Mouse (Mus musculus) heart, embryonic 10.5 days (tissue): ENCODE data around the gene Pabpn1l. TPM values are rescaled to one million over a fixed set of nuclear protein-coding genes. Genes with fewer than 3 reads are reported as not detected.
"Not testable (repeated sequence)": the region's sequence is repeated elsewhere in the genome, so short reads cannot be mapped to it uniquely, and the experiment has no call there.

Experiments
- DNase-seq: peaks from one replicate; pipeline ENCODE4 v3.0.0-alpha.2; 2017; ENCODE audit warnings: low spot score
- H3K27ac ChIP-seq: fragments of 300-500 bp; sonication (generic); 2 replicates; pipeline ENCODE4 v1.5.1; 2016; ENCODE audit warnings: mild to moderate bottlenecking
- H3K27me3 ChIP-seq: fragments of 300-500 bp; sonication (generic); 2 replicates; pipeline ENCODE4 v1.6.1; 2016; ENCODE audit warnings: mild to moderate bottlenecking; ENCODE audit not compliant: poor library complexity, insufficient read depth, severe bottlenecking
- H3K36me3 ChIP-seq: fragments of 300-500 bp; sonication (generic); 2 replicates; pipeline ENCODE4 v1.6.1; 2016; ENCODE audit warnings: mild to moderate bottlenecking, moderate library complexity
- H3K4me1 ChIP-seq: fragments of 300-500 bp; sonication (generic); 2 replicates; pipeline ENCODE4 v1.6.1; 2016; ENCODE audit warnings: mild to moderate bottlenecking
- H3K4me3 ChIP-seq: fragments of 300-500 bp; sonication (generic); 2 replicates; pipeline ENCODE4 v1.5.1; 2016; ENCODE audit warnings: mild to moderate bottlenecking, moderate library complexity
- H3K9me3 ChIP-seq: fragments of 300-500 bp; sonication (generic); 2 replicates; pipeline ENCODE4 v1.6.1; 2016; ENCODE audit warnings: mild to moderate bottlenecking, moderate library complexity
- WGBS: fragments of 180-500 bp; shearing (Covaris S2); methylation state at CpG from one replicate; pipeline ENCODE4 v1.1.7; 2016; 5-methylcytosine and 5-hydroxymethylcytosine counted together
- polyA plus RNA-seq: library from polyadenylated mRNA; unstranded; fragments of >200 nt; fragmentation: Nextera tagmentation; extraction: Ambion mirVana; gene quantifications from 2 replicates; pipeline ENCODE4 v1.2.1, GENCODE M21; 2016

Gene Pabpn1l
- polyA plus RNA-seq, 1 experiment from 2014 or later, result 0.19 TPM

- Histone ChIP-seq H3K4me1 (peaks cover 76% of the 10 kb centered on the region), H3K27me3 (no peaks in the 10 kb centered on the region), H3K27ac (peak within 1 kb of the TSS; percentile 93), H3K9me3 (no peaks in the 10 kb centered on the region), H3K4me3 (peak within 1 kb of the TSS; percentile 84), H3K36me3 (peaks cover 30% of the 10 kb centered on the region)
- DNase-seq, result peak; percentile 98
- WGBS, result under 1% methylated on average over 39 of the region's 39 CpGs
Observed at GRCm38 (mm10) chr8:122576648-122577022, 45.9 kb downstream of the Pabpn1l start, which contains the start of gene Aprt. Gene Aprt, minus strand, starts transcription at chr8:122576909.

- peak overlapping the region; percentile 84 for H3K4me3 ChIP-seq
- H3K27me3 ChIP-seq, result no peaks in the 10 kb centered on the region
- peaks cover 72% of the 10 kb centered on the region for H3K4me1 ChIP-seq
- peaks cover 36% of the 10 kb centered on the region for H3K36me3 ChIP-seq
- 18% methylated on average over 21 of the region's 21 CpGs for WGBS
- no peaks in the 10 kb centered on the region for H3K9me3 ChIP-seq
- peak overlapping the region; percentile 93 for H3K27ac ChIP-seq
- DNase-seq, result no peak
Observed at GRCm38 (mm10) chr8:122575735-122576647, 46.5 kb downstream of the Pabpn1l start.

- H3K27me3 ChIP-seq, result no peaks in the 10 kb centered on the region
- DNase-seq, result no peak
- peaks cover 43% of the 10 kb centered on the region for H3K36me3 ChIP-seq
- peak overlapping the region; percentile 93 for H3K27ac ChIP-seq
- peaks cover 65% of the 10 kb centered on the region for H3K4me1 ChIP-seq
- peak overlapping the region; percentile 84 for H3K4me3 ChIP-seq
- WGBS, result 63% methylated on average over 8 of the region's 8 CpGs
- no peaks in the 10 kb centered on the region for H3K9me3 ChIP-seq
Observed at GRCm38 (mm10) chr8:122575286-122575685, 47.3 kb downstream of the Pabpn1l start.

GRCm38 (mm10) chr8:122574667-122575251, 47.8 kb downstream of the Pabpn1l start:
- Histone ChIP-seq H3K4me1 (peaks cover 67% of the 10 kb centered on the region), H3K9me3 (no peaks in the 10 kb centered on the region), H3K36me3 (peaks cover 49% of the 10 kb centered on the region), H3K27ac (peak overlapping the region; percentile 93), H3K27me3 (no peaks in the 10 kb centered on the region), H3K4me3 (peak overlapping the region; percentile 84)
- WGBS, result 13% methylated on average over 10 of the region's 10 CpGs
- no peak for DNase-seq

- Histone ChIP-seq H3K4me3 (peak overlapping the region; percentile 84; the same call in 1 of the 2 replicates), H3K4me1 (peaks cover 67% of the 10 kb centered on the region), H3K9me3 (no peaks in the 10 kb centered on the region), H3K36me3 (peaks cover 54% of the 10 kb centered on the region), H3K27ac (peak overlapping the region; percentile 93), H3K27me3 (no peaks in the 10 kb centered on the region)
- WGBS, result 38% methylated on average over 3 of the region's 3 CpGs
- DNase-seq, result no peak
Observed at GRCm38 (mm10) chr8:122574264-122574663, 48.3 kb downstream of the Pabpn1l start.

GRCm38 (mm10) chr8:122573577-122573976, 49.0 kb downstream of the Pabpn1l start:
- no peak overlapping the region for H3K4me3 ChIP-seq
- H3K36me3 ChIP-seq, result peaks cover 58% of the 10 kb centered on the region
- no peaks in the 10 kb centered on the region for H3K9me3 ChIP-seq
- peaks cover 66% of the 10 kb centered on the region for H3K4me1 ChIP-seq
- DNase-seq, result no peak
- H3K27me3 ChIP-seq, result no peaks in the 10 kb centered on the region
- no peak overlapping the region for H3K27ac ChIP-seq
- WGBS, result 64% methylated on average over 9 of the region's 9 CpGs

- H3K4me3 ChIP-seq, H3K27ac ChIP-seq, H3K27me3 ChIP-seq, H3K9me3 ChIP-seq, DNase-seq: not testable (repeated sequence)
- Histone ChIP-seq H3K36me3 (peaks cover 58% of the 10 kb centered on the region), H3K4me1 (peaks cover 64% of the 10 kb centered on the region)
- 50% methylated on average over 4 of the region's 4 CpGs for WGBS
Observed at GRCm38 (mm10) chr8:122573176-122573575, 49.4 kb downstream of the Pabpn1l start.

GRCm38 (mm10) chr8:122572751-122573150, 49.8 kb downstream of the Pabpn1l start:
- no peak for DNase-seq
- WGBS, result 92% methylated on average over 3 of the region's 3 CpGs
- Histone ChIP-seq H3K4me3 (no peak overlapping the region), H3K9me3 (no peaks in the 10 kb centered on the region), H3K4me1 (peaks cover 66% of the 10 kb centered on the region), H3K27me3 (no peaks in the 10 kb centered on the region), H3K36me3 (peaks cover 58% of the 10 kb centered on the region), H3K27ac (no peak overlapping the region)

GRCm38 (mm10) chr8:122571750-122572267, 50.7 kb downstream of the Pabpn1l start:
- no peak overlapping the region for H3K27ac ChIP-seq
- no peak overlapping the region for H3K4me3 ChIP-seq
- H3K27me3 ChIP-seq, result no peaks in the 10 kb centered on the region
- DNase-seq, result no peak
- H3K9me3 ChIP-seq, result no peaks in the 10 kb centered on the region
- 92% methylated on average over 17 of the region's 17 CpGs for WGBS
- H3K36me3 ChIP-seq, result peaks cover 58% of the 10 kb centered on the region
- peaks cover 68% of the 10 kb centered on the region for H3K4me1 ChIP-seq

GRCm38 (mm10) chr8:122571153-122571552, 51.4 kb downstream of the Pabpn1l start:
- peaks cover 68% of the 10 kb centered on the region for H3K4me1 ChIP-seq
- no peak for DNase-seq
- H3K4me3 ChIP-seq, result no peak overlapping the region
- 88% methylated on average over 11 of the region's 11 CpGs for WGBS
- no peak overlapping the region for H3K27ac ChIP-seq
- no peaks in the 10 kb centered on the region for H3K9me3 ChIP-seq
- H3K36me3 ChIP-seq, result peaks cover 58% of the 10 kb centered on the region
- H3K27me3 ChIP-seq, result no peaks in the 10 kb centered on the region

GRCm38 (mm10) chr8:122569996-122570395, 52.5 kb downstream of the Pabpn1l start:
- WGBS, result 95% methylated on average over 16 of the region's 16 CpGs
- H3K9me3 ChIP-seq, result no peaks in the 10 kb centered on the region

More at GRCm38 (mm10) chr8:122569996-122570395, 52.5 kb downstream of the Pabpn1l start:
- H3K27me3 ChIP-seq, result no peaks in the 10 kb centered on the region
- H3K36me3 ChIP-seq, result peaks cover 58% of the 10 kb centered on the region
- no peak overlapping the region for H3K27ac ChIP-seq
- no peak for DNase-seq
- peaks cover 56% of the 10 kb centered on the region for H3K4me1 ChIP-seq
- H3K4me3 ChIP-seq, result peak overlapping the region; percentile 96
